26 mouse cellular contexts compared by ENCODE assay signal in genomic region chr4:10141238-10141934, GRCm38 (mm10).
DNase-seq lines count a peak whose midpoint lies in the region; ATAC-seq and TF ChIP-seq lines count a peak whose summit lies in the region.
"Had no signal": no experiment of that assay in that cellular context is flagged by ENCODE, and none has a peak within 500 bp of the region (broad histone marks: within the 10 kb centered on the region; RNA-seq: fewer than 3 reads in every experiment).

No protein-coding gene starts in this region.

- no peak overlapping the region for H3K9ac ChIP-seq in kidney, embryonic 15.5 days
- H3K9ac ChIP-seq: embryonic facial prominence, embryonic 12.5 days; forebrain, postnatal 0 days; heart, embryonic 15.5 days; liver, embryonic 12.5 days; liver, postnatal 0 days had no signal

- WGBS in heart, embryonic 10.5 days, result 79% methylated on average over 6 of the region's 6 CpGs
- 62% methylated on average over 6 of the region's 6 CpGs for WGBS in kidney, embryonic 15.5 days
- WGBS in small intestine, adult 2 months, result 28% methylated on average over 6 of the region's 6 CpGs

- no peak overlapping the region for H3K4me2 ChIP-seq in kidney, embryonic 15.5 days
- H3K4me2 ChIP-seq: embryonic facial prominence, embryonic 12.5 days; heart, embryonic 15.5 days; liver, embryonic 12.5 days; midbrain, embryonic 11.5 days had no signal

- peak; percentile 44 for DNase-seq in heart, adult 11 months
- no peak for DNase-seq in heart, embryonic 10.5 days (ENCODE audit: low spot score)
- peak; percentile 5 for DNase-seq in kidney, adult 9 months
- DNase-seq in kidney, postnatal 10 days, result no peak
- no peak for DNase-seq in gastrocnemius, postnatal 10 days
- no peak for DNase-seq in adrenal gland, postnatal 10 days
- DNase-seq: adrenal gland, postnatal 14 days; cerebellum, adult 11-12 months; cerebellum, adult 9-11 months; embryo, embryonic 11 days; forebrain, postnatal 0 days; left cerebral cortex, postnatal 4 days; liver, postnatal 0 days; lung, postnatal 36 days; right cerebral cortex, adult 18-20 months; right cerebral cortex, postnatal 4 days; thymus, postnatal 14 days had no signal

- H3K9me3 ChIP-seq in heart, embryonic 10.5 days, result no peaks in the 10 kb centered on the region
- no peaks in the 10 kb centered on the region for H3K9me3 ChIP-seq in kidney, embryonic 15.5 days (replicated peaks)
- H3K9me3 ChIP-seq: embryonic facial prominence, embryonic 12.5 days; heart, embryonic 15.5 days had no signal

- peak; percentile 74 for ATAC-seq in kidney, embryonic 15.5 days (replicated peaks; ENCODE audit: low FRiP score)
- ATAC-seq: forebrain, postnatal 0 days; liver, embryonic 12.5 days; liver, postnatal 0 days; midbrain, embryonic 16.5 days had no signal

- no peak for TF ChIP-seq POLR2A in small intestine, adult 2 months (IDR thresholded peaks at IDR 0.05; ENCODE audit: low read depth, low read length)

- TF ChIP-seq CTCF in small intestine, adult 2 months (IDR thresholded peaks at IDR 0.05; ENCODE audit: extremely low read depth, insufficient read length, insufficient replicate concordance, low read depth, low read length), result no peak

- no peaks in the 10 kb centered on the region for H3K27me3 ChIP-seq in heart, embryonic 10.5 days (ENCODE audit: insufficient read depth, poor library complexity, severe bottlenecking)
- H3K27me3 ChIP-seq in kidney, embryonic 15.5 days, result no peaks in the 10 kb centered on the region
- no peaks in the 10 kb centered on the region for H3K27me3 ChIP-seq in small intestine, adult 2 months (ENCODE audit: control insufficient read depth, insufficient read depth, low read length)
- H3K27me3 ChIP-seq: CH12.LX; embryonic facial prominence, embryonic 12.5 days; heart, embryonic 15.5 days; liver, embryonic 12.5 days had no signal

- H3K4me3 ChIP-seq in heart, embryonic 10.5 days, result no peak overlapping the region
- H3K4me3 ChIP-seq in kidney, embryonic 15.5 days (replicated peaks), result no peak overlapping the region
- no peak overlapping the region for H3K4me3 ChIP-seq in small intestine, adult 2 months (ENCODE audit: low read depth, low read length)
- H3K4me3 ChIP-seq: embryonic facial prominence, embryonic 12.5 days; forebrain, embryonic 10.5 days; heart, embryonic 15.5 days; liver, embryonic 12.5 days had no signal

- H3K4me1 ChIP-seq in heart, embryonic 10.5 days, result no peaks in the 10 kb centered on the region
- no peaks in the 10 kb centered on the region for H3K4me1 ChIP-seq in kidney, embryonic 15.5 days
- H3K4me1 ChIP-seq in small intestine, adult 2 months (ENCODE audit: control insufficient read depth, insufficient read depth, insufficient read length, low read length), result peaks cover 6% of the 10 kb centered on the region; the same call in 1 of the 2 replicates
- H3K4me1 ChIP-seq: embryonic facial prominence, embryonic 12.5 days; forebrain, embryonic 10.5 days; heart, embryonic 15.5 days; liver, embryonic 12.5 days had no signal

- H3K27ac ChIP-seq in heart, embryonic 10.5 days, result no peak overlapping the region
- no peak overlapping the region for H3K27ac ChIP-seq in kidney, embryonic 15.5 days
- H3K27ac ChIP-seq in small intestine, adult 2 months (ENCODE audit: insufficient read depth, low read depth, low read length), result peak overlapping the region; percentile 55
- H3K27ac ChIP-seq: embryonic facial prominence, embryonic 12.5 days; forebrain, embryonic 10.5 days; heart, embryonic 15.5 days; liver, embryonic 12.5 days had no signal

- H3K36me3 ChIP-seq in heart, embryonic 10.5 days, result no peaks in the 10 kb centered on the region
- H3K36me3 ChIP-seq in kidney, embryonic 15.5 days, result no peaks in the 10 kb centered on the region
- H3K36me3 ChIP-seq in small intestine, adult 2 months (ENCODE audit: control insufficient read depth, insufficient read depth, low read length), result no peaks in the 10 kb centered on the region
- H3K36me3 ChIP-seq: embryonic facial prominence, embryonic 12.5 days; forebrain, embryonic 10.5 days; heart, embryonic 15.5 days; liver, embryonic 12.5 days had no signal

Comparison
In these comparisons a context has a peak if more than half of its experiments do, and no peak if none do; other contexts are left out.
1. DNase-seq: peak in heart, adult 11 months (single experiment) and kidney, adult 9 months (single experiment); none in heart, embryonic 10.5 days (single experiment), kidney, postnatal 10 days (single experiment), gastrocnemius, postnatal 10 days (single experiment) and adrenal gland, postnatal 10 days (single experiment).